13 mouse cellular contexts compared by ENCODE assay signal in the genomic region with DNA sequence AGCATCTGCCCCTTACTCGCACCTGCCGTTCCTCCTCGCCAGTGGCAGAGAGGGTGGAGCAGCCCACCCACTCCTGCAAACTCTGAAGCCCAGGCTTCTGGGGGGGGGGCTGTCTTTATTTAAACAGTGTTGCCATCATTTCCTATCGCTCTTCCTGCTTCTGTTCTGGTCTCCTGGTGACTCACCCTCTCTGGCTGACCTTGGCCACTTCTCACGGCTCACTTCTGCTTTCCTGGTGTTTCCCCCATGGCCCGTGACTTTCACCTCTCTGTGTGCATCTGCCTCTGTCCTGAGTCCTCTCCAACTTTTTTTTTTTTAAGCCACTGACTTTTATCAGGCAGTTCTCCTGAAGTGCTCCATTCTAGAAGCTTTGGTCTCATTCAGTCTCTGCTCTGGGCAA. TPM values are rescaled to one million over a fixed set of nuclear protein-coding genes. Genes with fewer than 3 reads are reported as not detected.
DNase-seq lines count a peak whose midpoint lies in the region; ATAC-seq lines count a peak whose summit lies in the region.
"Had no signal": no experiment of that assay in that cellular context is flagged by ENCODE, and none has a peak within 500 bp of the region (broad histone marks: within the 10 kb centered on the region; RNA-seq: fewer than 3 reads in every experiment).

No protein-coding gene starts in this region.

- peaks cover under 1% of the 10 kb centered on the region; the same call in 1 of the 2 replicates for H3K27me3 ChIP-seq in lung, embryonic 16.5 days (ENCODE audit: control insufficient read depth, insufficient read depth, low read depth, low read length)

- H3K9me3 ChIP-seq in lung, embryonic 16.5 days (ENCODE audit: control insufficient read depth, low read length) = no peaks in the 10 kb centered on the region
- H3K9me3 ChIP-seq: midbrain, embryonic 15.5 days had no signal

- 0 out of 2 replicates have a peak, but pooled peaks have one; percentile 9 for ATAC-seq in frontal cortex, adult (ENCODE audit: low TSS enrichment)
- peak; percentile 67 for ATAC-seq in lung, embryonic 16.5 days (ENCODE audit: low read depth)
- no peak for ATAC-seq in erythroblast, adult 5-6 weeks (replicated peaks; ENCODE audit: low FRiP score, poor library complexity, severe bottlenecking)
- ATAC-seq: hindbrain, postnatal 0 days; midbrain, embryonic 15.5 days had no signal

- H3K4me2 ChIP-seq in lung, embryonic 16.5 days (ENCODE audit: low read depth, low read length) = no peak overlapping the region
- H3K4me2 ChIP-seq: midbrain, embryonic 15.5 days had no signal

- no peak overlapping the region for H3K27ac ChIP-seq in lung, embryonic 16.5 days (ENCODE audit: low read length)
- H3K27ac ChIP-seq: hindbrain, postnatal 0 days; midbrain, embryonic 15.5 days had no signal

- peaks cover 2% of the 10 kb centered on the region; the same call in 1 of the 2 replicates for H3K4me1 ChIP-seq in lung, embryonic 16.5 days (replicated peaks; ENCODE audit: control insufficient read depth, insufficient read depth, low read length)
- H3K4me1 ChIP-seq: midbrain, embryonic 15.5 days had no signal

- 16% methylated on average over 6 of the region's 6 CpGs for WGBS in lung, embryonic 16.5 days

- H3K4me3 ChIP-seq in lung, embryonic 16.5 days (ENCODE audit: low read length) = no peak overlapping the region
- H3K4me3 ChIP-seq: midbrain, embryonic 15.5 days had no signal

- intact Hi-C loops in left cerebral cortex, postnatal 10 days (cut with DNase I) = no loop called here

- no peak overlapping the region for H3K9ac ChIP-seq in lung, embryonic 16.5 days (ENCODE audit: low read length)
- H3K9ac ChIP-seq: midbrain, embryonic 15.5 days had no signal

- H3K36me3 ChIP-seq in lung, embryonic 16.5 days (ENCODE audit: control insufficient read depth, insufficient read depth, low read length) = no peaks in the 10 kb centered on the region
- H3K36me3 ChIP-seq: midbrain, embryonic 15.5 days had no signal

- no peak for DNase-seq in frontal cortex, postnatal 10 days (ENCODE audit: low spot score in 2 of 2)
- DNase-seq in spleen, postnatal 36 days (ENCODE audit: low spot score in 2 of 2) = peak; percentile 64 to 66
- DNase-seq in spleen, adult 12 weeks (ENCODE audit: low spot score) = no peak
- DNase-seq in left cerebral cortex, postnatal 10 days (ENCODE audit: extremely low spot score in 1 of 2, low spot score in 2 of 2) = no peak
- no peak for DNase-seq in layer of hippocampus, adult 11-12 months (ENCODE audit: low spot score)
- DNase-seq: cerebellum, adult 9-11 months; left cerebral cortex, postnatal 4 days; right cerebral cortex, adult 18-20 months had no signal

RNA-seq across cellular contexts. Expression of a gene that starts 10.8 kb away (rescaled TPM):
- polyA plus RNA-seq in lung, embryonic 16.5 days (2015; fragmentation: Nextera tagmentation; extraction: Ambion mirVana) = 458 and 500 TPM in 2 replicates
- total RNA-seq in erythroblast, adult 5-6 weeks (2015; ENCODE audit: low replicate concordance) = 12.5 and 314 TPM in 2 replicates
- total RNA-seq in erythroblast, adult 5-6 weeks (2017; ENCODE audit: low replicate concordance) = 4.1 and 5.3 TPM in 2 replicates
- 100 to 1,000 TPM; 104 to 130 TPM for total RNA-seq in left cerebral cortex, postnatal 10 days (2021)

RNA-seq across cellular contexts. Expression of a gene that starts 53.5 kb away (rescaled TPM):
- 2.5 and 2.8 TPM in 2 replicates for polyA plus RNA-seq in lung, embryonic 16.5 days (2015; fragmentation: Nextera tagmentation; extraction: Ambion mirVana)
- total RNA-seq in erythroblast, adult 5-6 weeks (2015; ENCODE audit: low replicate concordance) = 0.96 and 1.3 TPM in 2 replicates
- 1.6 and 1.8 TPM in 2 replicates for total RNA-seq in erythroblast, adult 5-6 weeks (2017; ENCODE audit: low replicate concordance)
- total RNA-seq in left cerebral cortex, postnatal 10 days (2021) = 10 to 100 TPM; 20.7 to 24.1 TPM

Comparison
In these comparisons a context has a peak if more than half of its experiments do, and no peak if none do; other contexts are left out.
1. DNase-seq: peak in spleen, postnatal 36 days (2 of 2); none in frontal cortex, postnatal 10 days (0 of 2), spleen, adult 12 weeks (single experiment), left cerebral cortex, postnatal 10 days (0 of 2) and layer of hippocampus, adult 11-12 months (single experiment).
2. RNA of a gene that starts 53.5 kb away (total RNA-seq): 20.7 to 24.1 TPM in left cerebral cortex, postnatal 10 days; 0.96 to 1.8 TPM in erythroblast, adult 5-6 weeks; every median in the first group is over 4 times any median in the second.